Mouse (Mus musculus) T-helper 2 cell (primary cell): ENCODE results near the gene Olfr619.

ENCODE experiments used
- in situ Hi-C: fragments of 300-600 bp; cut with MboI, MseI; formaldehyde crosslinking; loops from one replicate; pipeline ENCODE4 v1.15.1; 2025; ENCODE audit warnings: high pct_unique_total_duplicates

Olfr619 gene

GRCm38 (mm10) chr7:103600275-103600674 lies at the start of gene Olfr619:
Gene Olfr619 (plus strand): TSS chr7:103600575.
- in situ Hi-C loops = no loop called here

GRCm38 (mm10) chr7:103555779-103556178 lies 44.6 kb upstream of the Olfr619 start, which contains the start of gene Olfr615:
Gene Olfr615 (plus strand): TSS chr7:103556079.
- in situ Hi-C loops = no loop called here

- in situ Hi-C loops = no loop called here
Observed at GRCm38 (mm10) chr7:103569043-103569442, 31.3 kb upstream of the Olfr619 start, which contains the start of gene Olfr616. Gene Olfr616 (minus strand): TSS chr7:103569143.

- in situ Hi-C loops = no loop called here
Observed at GRCm38 (mm10) chr7:103572761-103573160, 27.6 kb upstream of the Olfr619 start, which contains the start of gene Olfr617. Gene Olfr617 (plus strand): TSS chr7:103573061.

GRCm38 (mm10) chr7:103589803-103590202 lies 10.6 kb upstream of the Olfr619 start, which contains the start of gene Olfr618:
Gene Olfr618 (plus strand): TSS chr7:103590103.
- in situ Hi-C loops = no loop called here

- in situ Hi-C loops = no loop called here
Observed at GRCm38 (mm10) chr7:103607425-103607824, 7.0 kb downstream of the Olfr619 start.

- in situ Hi-C loops = no loop called here
Observed at GRCm38 (mm10) chr7:103612434-103612833, 12.1 kb downstream of the Olfr619 start, which contains the start of gene Olfr620. Gene Olfr620 (minus strand): TSS chr7:103612534.

GRCm38 (mm10) chr7:103636795-103637194 lies 36.4 kb downstream of the Olfr619 start:
- in situ Hi-C loops = no loop called here

GRCm38 (mm10) chr7:103642602-103643001 lies 42.2 kb downstream of the Olfr619 start, which contains the start of gene Olfr622:
Gene Olfr622 (minus strand): TSS chr7:103642702.
- in situ Hi-C loops = no loop called here

- in situ Hi-C loops = no loop called here
Observed at GRCm38 (mm10) chr7:103644070-103644469, 43.7 kb downstream of the Olfr619 start.
